Mouse (Mus musculus) frontal cortex, adult (tissue): Measurements from ENCODE around the gene Mettl27.
"Not testable (repeated sequence)": the region's sequence is repeated elsewhere in the genome, so short reads cannot be mapped to it uniquely, and the experiment has no call there.

Experiments
- ATAC-seq: cut with Nextera tagmentation; 2 replicates; pipeline ENCODE4 v1.9.2; 2017; ENCODE audit warnings: mild to moderate bottlenecking, moderate library complexity, mixed read lengths; ENCODE audit not compliant: low TSS enrichment

The Mettl27 gene

DNA sequence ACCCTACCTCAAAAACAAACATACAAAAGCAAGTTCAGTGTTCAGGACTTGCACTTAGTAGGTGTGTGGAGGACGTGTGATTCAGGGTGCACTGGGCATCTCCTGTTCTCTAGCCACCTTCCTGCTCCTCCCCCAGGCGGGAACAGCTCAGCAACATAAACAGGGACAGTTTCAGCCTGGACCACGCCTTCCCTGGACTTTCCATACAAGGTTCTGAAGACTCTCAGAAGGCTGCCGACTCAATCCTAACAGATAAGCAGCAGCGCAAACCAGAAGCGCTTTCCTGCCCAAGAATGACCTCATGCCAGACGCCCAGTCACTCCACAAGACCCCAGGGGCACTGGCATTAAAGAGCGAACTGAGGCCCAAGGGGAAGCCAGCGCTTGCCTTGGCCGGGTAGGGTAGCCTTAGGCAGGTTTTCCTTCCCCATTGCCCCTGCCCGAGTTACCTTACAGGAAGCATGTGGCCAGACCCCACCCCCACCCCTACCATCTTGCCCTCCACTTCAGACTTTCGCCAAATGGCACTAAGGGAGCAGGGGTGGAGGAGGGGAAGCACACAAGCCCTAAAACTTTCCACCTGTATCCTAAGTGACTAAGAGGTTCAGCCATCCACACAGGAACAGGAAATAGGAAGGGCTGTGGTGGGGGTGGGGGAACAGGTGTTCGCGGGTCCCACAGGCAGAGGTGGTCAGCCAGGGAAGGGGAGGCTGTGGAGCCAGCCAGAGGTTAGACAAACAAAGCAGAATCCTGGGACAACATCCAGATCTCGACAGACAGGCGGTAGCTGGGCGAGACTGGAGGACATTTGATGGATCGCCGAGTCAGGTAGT, 19.1 kb downstream of the Mettl27 start:
- no peak for ATAC-seq

DNA sequence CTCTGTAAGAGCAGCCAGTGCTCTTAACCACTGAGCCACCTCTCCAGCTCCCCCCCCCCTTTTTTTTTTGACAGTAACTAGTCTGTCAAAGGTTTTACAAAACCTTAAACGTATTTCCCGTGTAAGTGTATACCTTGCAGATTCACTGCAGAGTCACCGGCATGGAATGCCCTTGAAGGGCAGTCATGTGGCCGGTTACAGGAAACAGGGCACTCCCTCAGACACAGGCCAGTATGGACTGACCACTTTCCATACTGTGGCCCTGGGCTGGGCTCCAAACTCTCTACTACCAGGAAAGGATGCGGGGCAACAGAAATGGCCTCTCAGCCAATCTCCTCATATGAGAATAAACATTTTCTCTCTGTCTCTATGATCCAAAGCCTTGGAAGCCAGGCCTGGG, 23.3 kb downstream of the Mettl27 start:
- no peak for ATAC-seq

DNA sequence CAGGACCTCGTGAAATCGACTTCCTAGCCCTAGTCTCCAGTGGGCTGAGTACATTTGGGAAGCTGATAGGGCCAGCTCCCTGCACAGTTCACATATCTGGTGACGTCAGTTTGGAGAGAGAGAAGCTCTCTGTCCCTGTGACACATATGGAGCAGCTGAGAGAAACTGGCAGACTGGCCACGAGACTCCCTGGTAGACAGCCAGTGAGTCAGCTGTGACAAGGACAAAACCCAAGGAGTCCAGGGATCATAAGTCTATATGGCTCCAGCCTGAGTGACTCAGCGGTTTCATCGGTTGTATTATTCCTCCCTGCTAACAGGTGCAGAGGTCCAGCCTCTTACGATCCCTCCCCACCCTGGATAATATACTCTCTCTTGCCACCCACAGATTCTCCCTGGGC, 26.9 kb downstream of the Mettl27 start:
- peak; percentile 27; the same call in 1 of the 2 replicates for ATAC-seq

DNA sequence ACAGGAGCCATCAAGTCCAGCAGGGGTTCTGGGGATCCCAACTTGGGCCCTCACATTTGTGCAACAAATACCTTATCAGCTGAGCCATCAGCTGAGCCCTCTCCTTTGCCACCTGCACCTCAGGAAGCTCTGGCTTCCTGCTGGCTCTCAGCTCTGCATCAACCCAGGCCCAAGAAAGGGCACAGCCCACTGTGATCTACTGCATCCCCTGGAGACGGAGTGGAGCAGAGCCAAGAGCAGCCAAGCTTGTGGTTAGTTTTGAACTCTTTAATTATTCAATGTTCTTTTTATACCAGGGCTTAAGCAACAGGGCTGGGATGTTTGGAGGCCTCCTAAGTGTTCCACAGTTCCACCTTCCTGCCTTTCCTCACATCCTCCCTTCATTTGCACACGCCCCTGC, 28.3 kb downstream of the Mettl27 start:
- ATAC-seq = no peak

DNA sequence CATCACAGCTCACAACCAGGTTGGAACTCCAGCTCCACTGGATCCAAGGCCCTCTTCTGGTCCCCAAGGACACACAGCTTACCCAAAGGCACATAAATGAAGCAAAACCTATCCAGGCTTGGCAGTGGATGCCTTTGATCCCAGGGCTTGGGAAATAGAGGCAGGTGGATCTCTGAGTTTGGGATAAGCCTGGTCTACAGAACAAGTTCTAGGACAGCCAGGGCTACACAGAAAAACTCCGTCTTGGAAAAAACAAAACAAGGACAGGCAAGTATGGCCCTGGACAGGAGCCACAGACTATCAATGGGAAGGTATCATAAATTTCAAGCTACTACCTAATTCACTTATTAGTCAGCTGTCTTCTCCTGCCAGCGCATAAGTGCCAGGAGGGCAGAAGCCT, 29.4 kb downstream of the Mettl27 start:
- ATAC-seq = no peak

DNA sequence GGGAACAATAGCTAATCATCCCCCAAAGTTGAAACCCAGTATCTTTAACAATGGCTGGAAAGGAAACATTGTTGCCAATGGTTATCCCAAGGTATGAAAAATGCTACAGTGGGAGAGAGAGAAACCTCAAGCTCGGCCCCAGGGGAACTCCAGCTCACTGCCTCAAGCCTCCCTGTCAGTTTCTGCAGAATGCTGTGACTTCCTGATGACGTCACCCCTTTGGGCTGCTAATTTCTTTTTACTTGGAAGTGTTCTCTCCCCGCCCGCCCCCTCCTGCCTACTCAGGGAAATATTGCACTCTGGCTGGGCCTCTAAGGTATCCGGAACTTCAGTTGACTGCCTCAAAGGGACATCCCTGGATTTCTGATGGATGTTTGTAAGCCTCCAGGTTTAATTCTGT, 31.4 kb downstream of the Mettl27 start:
- no peak for ATAC-seq

DNA sequence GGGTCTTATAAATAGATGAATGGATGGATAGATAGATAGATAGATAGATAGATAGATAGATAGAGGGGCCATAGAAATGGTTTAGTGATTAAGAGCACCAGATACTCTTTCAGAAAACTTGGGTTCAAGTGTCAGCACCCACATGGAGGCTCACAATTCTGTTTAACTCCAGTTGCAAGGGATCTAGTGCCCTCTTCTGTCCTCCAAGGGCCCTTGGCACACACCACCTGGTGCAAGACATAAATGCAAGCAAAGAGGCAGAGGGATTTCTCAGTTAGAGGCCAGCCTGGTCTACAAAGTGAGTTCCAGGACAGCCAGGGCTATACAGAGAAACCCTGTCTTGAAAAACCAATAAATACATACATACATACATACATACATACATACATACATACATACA, 32.5 kb downstream of the Mettl27 start:
- not testable (repeated sequence) for ATAC-seq

DNA sequence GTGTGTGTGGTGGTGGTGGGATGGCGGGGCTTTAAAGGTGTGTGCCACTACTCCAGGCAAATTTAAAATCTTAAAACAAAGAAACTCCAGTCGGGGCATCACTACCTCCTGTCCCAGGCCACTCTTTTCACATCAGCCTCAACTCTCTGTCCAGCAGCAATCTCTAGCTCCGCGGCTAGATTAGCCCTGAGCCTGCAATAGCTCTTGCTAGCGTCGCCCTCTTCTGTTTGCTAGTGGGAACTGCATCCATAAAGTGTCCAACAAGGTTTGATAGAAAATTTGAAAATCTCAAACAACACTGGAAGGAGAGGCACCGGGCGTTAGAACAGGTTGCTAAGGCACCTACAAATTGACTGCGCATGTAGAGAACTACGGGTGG, 33.3 kb downstream of the Mettl27 start:
- peak; percentile 74; the same call in 1 of the 2 replicates for ATAC-seq

DNA sequence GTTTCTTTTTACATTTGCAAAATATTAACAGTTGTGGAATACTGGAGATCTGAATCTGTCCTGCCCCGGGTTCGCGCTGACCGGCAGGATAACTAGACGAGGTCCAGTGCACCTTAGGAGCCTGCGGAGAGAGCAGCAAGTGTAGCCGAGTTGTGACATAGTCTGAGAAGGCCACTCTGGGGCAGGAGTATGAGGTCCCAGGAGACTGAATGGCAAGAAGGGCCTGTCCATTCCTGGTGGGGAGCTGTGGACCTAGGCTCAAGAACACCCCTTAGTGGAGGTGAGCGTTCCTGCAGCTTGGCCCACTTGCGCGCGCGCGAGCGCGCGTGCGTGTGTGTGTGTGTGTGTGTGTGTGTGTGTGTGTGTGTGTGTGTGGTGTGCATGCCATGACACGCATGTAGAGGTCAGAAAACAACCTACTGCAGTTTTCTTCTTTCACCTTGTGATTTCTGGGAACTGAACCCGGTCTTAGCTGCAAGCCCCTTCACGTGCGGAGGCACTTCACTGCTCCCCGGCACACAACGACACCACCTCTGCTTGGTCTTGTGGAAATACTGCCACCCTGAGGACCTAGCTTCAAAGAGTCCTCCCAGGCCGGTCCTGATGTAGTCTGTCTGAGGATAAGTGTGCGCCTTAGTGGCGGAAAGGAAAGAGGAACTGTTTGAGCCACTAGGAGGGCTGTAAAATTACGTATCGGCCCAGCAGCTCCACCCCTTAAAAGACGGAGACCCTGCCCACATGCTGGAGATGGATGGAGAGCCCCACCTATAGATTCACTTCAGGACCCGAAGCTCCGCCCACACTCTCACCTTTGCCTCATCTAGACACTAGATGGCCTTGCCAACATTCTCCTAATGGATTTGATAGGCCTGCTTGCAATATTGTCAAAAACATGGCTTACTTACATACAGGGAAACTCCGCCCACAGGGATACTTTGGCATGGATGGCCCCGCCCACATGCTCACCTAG, 34.0 kb downstream of the Mettl27 start:
- ATAC-seq = peak; percentile 57; the same call in 1 of the 2 replicates

DNA sequence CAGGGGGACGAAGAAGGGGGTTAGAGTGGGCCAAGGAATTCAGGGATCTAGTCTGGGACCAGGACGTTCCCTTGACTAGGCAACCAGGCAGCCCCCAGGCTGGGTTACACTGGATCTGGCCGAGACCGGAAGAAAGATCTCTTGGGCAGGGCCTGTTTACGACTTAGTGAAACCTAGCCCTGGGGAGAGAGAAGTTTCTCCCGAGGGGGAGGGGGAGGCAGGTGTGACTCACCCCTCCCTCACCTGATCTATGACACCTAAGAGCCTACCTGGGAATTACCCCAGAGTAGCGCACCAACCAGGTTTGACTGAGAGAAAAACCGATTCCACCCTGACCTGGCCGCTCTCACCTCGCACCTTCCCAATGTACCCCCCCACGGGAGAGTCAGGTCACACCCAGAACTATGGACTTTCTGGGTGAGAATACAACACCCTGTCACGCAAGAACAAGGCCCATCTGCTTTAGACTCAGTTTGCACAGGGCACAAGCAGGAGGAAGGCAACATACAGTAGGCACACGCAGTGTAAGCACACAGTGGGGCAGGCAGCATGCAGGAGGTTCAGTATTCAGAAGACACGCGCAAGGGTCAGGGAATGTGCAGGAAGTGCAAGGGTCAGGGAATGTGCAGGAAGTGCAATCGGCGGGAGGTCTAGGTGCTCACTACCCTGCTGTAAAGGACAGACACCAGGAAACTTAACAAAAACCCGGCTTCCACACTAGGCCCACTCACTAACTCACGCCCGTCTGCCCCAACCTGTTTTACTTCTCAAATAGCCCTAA, 35.2 kb downstream of the Mettl27 start:
- ATAC-seq = no peak

DNA sequence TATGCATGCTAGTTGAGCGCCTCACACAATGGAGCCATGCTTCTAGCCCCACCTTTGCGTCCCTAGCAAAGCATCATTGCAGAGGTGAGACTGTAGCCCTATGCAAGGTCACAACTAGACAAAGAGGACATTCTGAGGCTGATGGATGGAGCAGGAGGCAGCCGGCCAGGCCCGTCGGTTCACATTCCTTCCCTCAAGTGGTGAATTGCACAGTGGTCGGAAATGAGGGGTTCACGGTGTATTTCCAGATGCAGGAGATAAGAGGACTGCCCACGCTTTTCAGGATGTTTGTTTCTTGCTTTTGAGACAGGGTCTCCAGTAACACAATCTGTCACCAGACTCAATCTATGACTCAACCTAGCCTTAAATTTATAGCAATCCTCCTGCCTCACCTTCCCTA, 38.5 kb downstream of the Mettl27 start:
- no peak for ATAC-seq

DNA sequence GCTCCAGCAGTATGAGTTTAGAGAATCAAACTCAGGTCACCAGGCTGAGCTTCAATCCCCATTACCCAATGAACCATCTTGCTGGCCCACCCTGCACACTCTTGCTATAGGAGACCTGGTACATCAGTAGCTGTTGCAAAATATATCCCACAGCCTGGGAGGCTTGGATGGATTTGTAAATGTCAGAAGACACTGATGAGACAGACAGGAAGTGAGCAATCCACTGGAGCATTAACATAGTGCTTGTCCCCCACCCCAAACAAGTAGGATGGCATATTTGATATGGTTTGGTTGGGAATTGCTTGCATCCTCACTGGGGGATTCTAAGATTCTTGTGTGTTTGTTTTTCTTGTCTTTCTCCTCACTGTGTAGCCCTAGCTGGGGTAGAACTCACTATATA, 40.9 kb downstream of the Mettl27 start:
- ATAC-seq = no peak

DNA sequence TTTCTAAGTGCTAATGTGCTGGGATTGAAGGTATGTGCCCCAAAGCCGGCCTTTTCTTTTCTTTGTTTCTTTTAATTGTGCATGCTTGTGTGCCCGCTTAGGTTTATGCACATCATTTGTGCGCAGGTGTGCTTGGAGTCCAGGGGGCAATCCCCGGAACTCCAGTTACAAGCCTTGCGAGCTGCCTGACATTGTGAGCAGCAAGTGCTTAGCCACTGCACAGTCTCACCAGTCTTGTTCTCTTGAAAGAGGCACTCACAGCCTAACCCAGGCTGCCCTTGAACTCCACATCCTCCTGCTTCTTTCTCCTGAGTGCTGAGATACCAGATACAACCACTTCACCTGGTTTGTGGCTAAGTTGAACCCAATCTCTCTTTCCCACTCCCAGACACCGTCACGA, 41.4 kb downstream of the Mettl27 start:
- ATAC-seq = no peak

DNA sequence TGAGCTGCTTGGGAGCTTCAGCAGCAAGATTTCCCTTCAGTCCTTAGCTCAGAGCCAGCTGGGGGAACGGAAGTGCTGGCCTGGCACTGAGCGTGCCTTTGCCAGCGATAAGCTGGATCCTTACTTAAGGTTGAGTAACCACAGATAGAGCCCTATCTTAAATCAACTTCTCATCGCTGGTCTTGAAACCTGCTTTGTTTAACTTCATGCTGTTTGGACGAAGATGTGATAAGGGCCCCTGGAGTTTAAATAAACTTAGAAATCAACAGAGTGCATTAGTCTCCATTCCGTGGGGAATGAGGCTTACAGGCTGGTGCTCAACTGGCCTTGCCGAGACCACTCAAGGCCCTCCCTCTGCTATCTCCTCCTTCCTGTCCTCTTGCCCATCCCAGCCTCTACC, 42.1 kb downstream of the Mettl27 start:
- no peak for ATAC-seq

DNA sequence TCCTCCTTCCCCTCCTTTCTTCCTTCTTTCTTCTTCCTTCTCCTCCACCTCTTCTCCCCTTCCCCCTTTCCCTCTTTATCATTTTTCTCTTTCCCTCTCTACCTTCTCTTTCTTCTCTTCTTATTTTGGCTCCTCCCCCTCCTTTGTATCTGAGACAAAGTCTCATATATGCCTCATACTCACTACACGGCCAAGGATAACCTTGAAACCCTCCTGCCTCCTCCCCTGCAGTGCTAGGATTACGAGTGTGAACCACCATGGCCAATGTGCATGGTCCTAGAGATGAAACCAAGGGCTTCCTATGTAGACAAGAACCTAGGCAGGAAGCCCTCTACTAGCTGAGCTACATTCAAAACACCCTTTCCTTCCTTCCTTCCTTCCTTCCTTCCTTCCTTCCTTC, 42.8 kb downstream of the Mettl27 start:
- no peak for ATAC-seq

DNA sequence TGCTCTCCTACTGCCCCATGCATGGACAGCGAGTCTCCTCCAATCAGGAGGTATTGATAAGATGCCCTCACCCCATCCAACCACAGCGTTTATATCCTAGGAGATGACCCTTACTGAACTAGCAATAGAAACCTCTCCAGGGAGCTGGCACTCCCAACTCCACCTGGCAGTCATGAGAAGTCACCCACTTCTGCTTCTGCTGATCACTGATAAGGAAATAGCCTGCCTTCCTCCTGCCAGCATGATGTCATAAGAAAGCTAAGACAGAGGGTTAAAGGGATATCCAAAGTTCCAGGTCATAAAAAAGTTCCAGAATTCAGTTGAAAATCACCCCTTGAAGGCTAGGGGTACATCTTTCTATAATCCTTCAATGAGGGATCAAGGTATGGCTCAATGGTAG, 44.0 kb downstream of the Mettl27 start:
- ATAC-seq = no peak

DNA sequence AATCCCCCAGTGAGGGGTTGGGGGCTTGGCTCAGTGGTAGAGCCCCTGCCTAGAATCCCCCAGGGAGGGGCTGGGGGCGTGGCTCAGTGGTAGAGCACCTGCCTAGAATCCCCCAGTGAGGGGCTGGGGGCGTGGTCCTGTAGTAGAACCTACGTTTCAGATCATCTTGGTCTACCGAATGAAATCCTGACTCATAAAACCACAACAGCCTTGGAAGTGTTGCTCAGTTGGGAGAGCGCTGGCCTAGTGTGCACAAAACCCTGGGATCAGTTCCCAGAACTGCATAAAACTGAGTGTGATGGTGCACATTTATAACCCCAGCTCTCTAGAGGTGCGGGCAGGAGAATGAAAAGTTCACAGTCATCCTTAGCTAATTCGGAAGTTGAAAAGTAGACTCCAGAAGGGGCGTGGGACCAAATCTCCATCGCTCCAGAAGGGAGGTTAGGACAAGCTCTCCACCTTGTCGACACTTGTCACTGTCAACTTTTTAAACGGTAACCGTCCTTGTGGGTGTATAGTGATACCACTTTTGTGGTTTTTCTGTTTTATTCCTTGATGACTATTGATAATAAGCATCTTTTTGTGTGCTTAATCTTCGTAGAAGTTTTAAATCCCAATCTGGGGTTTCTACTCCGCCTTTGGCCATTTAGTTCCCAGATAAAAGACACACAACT, 44.5 kb downstream of the Mettl27 start:
- ATAC-seq = no peak

DNA sequence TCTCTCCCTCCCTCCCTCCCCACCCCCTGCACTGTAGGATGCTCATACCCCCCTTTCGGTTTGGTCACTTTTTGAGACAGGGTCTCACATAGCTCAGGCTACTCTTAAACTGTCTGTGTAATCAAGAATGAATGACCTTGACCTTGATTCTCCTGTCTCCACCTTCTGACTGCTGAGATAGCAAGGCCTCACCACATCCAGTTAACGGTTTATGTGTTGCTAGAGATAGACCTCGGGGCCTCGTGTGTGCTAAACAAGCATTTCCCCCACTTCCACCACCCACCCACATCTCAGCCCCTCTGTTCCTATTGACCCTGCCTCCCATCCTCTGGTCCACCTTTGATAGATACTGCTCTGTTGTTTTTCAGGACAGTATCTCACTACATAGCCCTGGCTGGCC, 45.7 kb downstream of the Mettl27 start:
- ATAC-seq = no peak

DNA sequence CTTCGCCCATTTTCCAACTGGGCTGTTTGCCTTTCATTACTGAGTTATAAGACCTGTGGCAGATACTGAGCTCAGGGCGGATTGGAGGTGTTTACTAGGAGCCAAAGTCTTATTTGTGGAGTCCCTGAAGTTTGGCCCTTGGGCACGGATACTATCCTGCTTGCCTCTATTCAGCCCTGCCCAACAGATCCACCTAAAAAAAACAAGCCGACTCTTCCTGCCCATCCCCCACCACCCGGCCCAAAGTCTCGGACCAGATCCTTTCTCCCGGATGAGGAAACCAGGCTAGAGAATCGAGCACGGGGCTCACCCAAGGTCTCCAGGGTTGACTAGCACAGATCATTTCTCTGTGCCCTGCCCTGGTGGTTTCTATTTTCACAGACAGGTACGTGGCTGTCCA, 49.0 kb downstream of the Mettl27 start:
- no peak for ATAC-seq

DNA sequence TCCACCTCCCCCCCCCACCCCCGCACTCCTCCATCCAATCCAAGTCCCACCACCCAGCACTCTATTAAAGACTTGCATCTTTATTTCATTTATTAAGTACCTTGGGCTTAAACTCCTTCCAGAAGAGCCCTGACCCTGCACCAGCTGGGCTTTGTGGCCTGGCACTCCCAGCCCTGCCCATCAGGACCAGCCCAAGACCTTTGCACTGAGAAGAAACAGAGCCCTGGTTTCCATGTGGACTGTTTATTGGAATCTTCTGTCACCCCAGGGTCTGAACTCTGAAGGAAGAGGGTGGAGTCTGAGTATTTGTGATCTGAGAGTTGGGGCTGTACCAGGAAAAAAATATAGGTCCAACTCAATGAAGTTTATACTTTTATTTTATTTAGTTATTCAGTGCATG, 50.9 kb downstream of the Mettl27 start:
- ATAC-seq = no peak

DNA sequence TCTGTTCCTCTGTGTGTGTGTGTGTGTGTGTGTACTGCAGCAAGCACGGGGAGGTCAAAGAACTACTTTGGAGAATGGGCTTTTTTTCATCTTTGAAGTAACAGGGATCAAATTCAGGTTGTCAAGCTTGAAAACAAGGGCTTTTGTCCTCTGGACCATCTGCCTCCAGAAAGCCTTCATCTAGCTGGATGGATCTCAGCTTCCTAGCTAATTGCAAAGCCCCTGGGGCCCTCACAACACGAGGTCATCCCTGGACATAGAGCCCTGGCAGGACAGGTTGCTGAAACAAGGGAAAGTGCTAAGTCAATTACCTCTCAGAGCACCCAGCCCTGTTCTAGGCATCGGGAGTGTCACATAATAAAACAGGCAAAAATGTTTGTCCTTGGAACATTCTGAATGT, 51.6 kb downstream of the Mettl27 start:
- no peak for ATAC-seq
